In the genomic region with DNA sequence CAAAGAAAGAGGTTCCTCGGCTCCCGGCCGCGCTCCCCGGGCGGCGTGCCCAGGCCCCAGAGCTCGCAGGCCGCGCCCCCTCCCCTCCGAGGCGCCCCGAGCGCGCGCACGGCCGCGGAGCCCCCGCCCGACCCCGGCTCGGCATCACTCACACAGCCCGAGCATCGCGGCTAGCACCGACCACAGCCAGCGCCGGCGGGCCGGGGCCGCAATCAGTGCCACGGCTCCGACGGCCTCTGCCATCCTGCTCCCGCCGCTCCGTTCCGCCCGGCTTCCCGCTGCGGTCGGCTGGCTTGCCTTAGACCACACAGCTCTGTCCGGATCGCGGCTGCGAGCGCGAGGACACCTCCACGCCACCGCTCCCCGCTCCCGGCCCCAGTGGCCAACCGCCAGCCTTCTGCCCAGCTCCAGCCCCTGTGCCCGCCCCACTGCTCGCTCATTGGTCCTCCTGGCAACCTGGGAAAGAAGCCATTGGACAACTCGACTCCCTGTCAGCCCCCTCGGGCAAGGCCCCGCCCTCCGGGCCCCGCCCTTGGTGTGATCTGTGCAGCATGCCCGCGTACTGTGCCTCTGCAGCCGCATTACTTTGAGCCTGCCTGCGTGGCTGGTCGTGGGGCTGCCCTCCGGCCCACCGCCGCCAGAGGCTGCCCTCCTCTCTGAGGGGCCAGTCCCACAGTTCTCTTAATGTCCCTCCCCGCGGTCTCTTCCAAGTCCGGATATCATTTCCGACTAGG, we compare ENCODE assay signal across 8 mouse cellular contexts. TPM values are rescaled to one million over a fixed set of nuclear protein-coding genes. Genes with fewer than 3 reads are reported as not detected.
DNase-seq lines count a peak whose midpoint lies in the region; ATAC-seq and TF ChIP-seq lines count a peak whose summit lies in the region.

TSS of gene Mpzl1 (minus strand) at position 388 of the 734 bp plus-strand sequence.

- H3K9me3 ChIP-seq in G1E (replicated peaks) = no peaks in the 10 kb centered on the region
- no peaks in the 10 kb centered on the region for H3K9me3 ChIP-seq in forebrain, embryonic 16.5 days (ENCODE audit: control insufficient read depth, low read length)
- no peaks in the 10 kb centered on the region for H3K9me3 ChIP-seq in lung, embryonic 14.5 days (ENCODE audit: low read depth, low read length)

- ATAC-seq in G1E (ENCODE audit: extremely low read depth, insufficient number of reproducible peaks, low FRiP score, poor library complexity, severe bottlenecking) = peak; percentile 100
- peak; percentile 99 for ATAC-seq in forebrain, embryonic 16.5 days
- peak; percentile 98 for ATAC-seq in lung, embryonic 14.5 days (ENCODE audit: insufficient read depth)

- peak within 1 kb of the TSS; percentile 90 for H3K4me3 ChIP-seq in G1E (ENCODE audit: low read depth, low read length)
- H3K4me3 ChIP-seq in forebrain, embryonic 16.5 days (replicated peaks; ENCODE audit: low read length) = peak within 1 kb of the TSS; percentile 88
- H3K4me3 ChIP-seq in layer of hippocampus, adult 2 months = peak within 1 kb of the TSS; percentile 73
- peak within 1 kb of the TSS; percentile 81 for H3K4me3 ChIP-seq in lung, embryonic 14.5 days (ENCODE audit: low read depth, low read length)
- H3K4me3 ChIP-seq in olfactory bulb, adult 2 months (ENCODE audit: insufficient read depth, low read depth, low read length) = peak within 1 kb of the TSS; percentile 83
- peak within 1 kb of the TSS; percentile 93 for H3K4me3 ChIP-seq in thymus, adult 2 months (ENCODE audit: control insufficient read depth, insufficient read depth, low read length)

- intact Hi-C loops in heart, postnatal 36 days (cut with DNase I) = loop anchor here (2.0 kb wide), 1 partner anchor 46 kb away; no protein-coding TSS in a partner anchor

- WGBS in forebrain, embryonic 16.5 days = 0% methylated on average over 53 of the region's 73 CpGs
- WGBS in lung, embryonic 14.5 days = under 1% methylated on average over 49 of the region's 73 CpGs
- WGBS in olfactory bulb, adult 2 months = under 1% methylated on average over 71 of the region's 73 CpGs
- under 1% methylated on average over 73 of the region's 73 CpGs for WGBS in thymus, adult 2 months

- peaks cover 53% of the 10 kb centered on the region for H3K4me1 ChIP-seq in G1E (ENCODE audit: insufficient read depth, low read depth, low read length)
- H3K4me1 ChIP-seq in forebrain, embryonic 16.5 days (replicated peaks; ENCODE audit: control insufficient read depth, insufficient read depth, low read length) = peaks cover 24% of the 10 kb centered on the region
- peaks cover 24% of the 10 kb centered on the region for H3K4me1 ChIP-seq in lung, embryonic 14.5 days (ENCODE audit: insufficient read depth)
- H3K4me1 ChIP-seq in olfactory bulb, adult 2 months (ENCODE audit: control insufficient read depth, insufficient read depth, low read length) = peaks cover 6% of the 10 kb centered on the region; the same call in 1 of the 2 replicates
- peaks cover 6% of the 10 kb centered on the region; the same call in 1 of the 2 replicates for H3K4me1 ChIP-seq in thymus, adult 2 months (replicated peaks; ENCODE audit: control insufficient read depth, insufficient read depth, low read length)

- DNase-seq in G1E (ENCODE audit: low spot score) = peak; percentile 100
- peak; percentile 99 to 100 for DNase-seq in cerebellum, adult 18-20 months
- peak; percentile 97 to 98 for DNase-seq in heart, postnatal 36 days
- peak; percentile 97 to 99 for DNase-seq in layer of hippocampus, adult 2 months (ENCODE audit: low spot score in 2 of 2)
- peak; percentile 99 for DNase-seq in lung, embryonic 14.5 days
- peak; percentile 98 for DNase-seq in thymus, adult 2 months

- TF ChIP-seq POLR2A in olfactory bulb, adult 2 months (IDR thresholded peaks at IDR 0.05; ENCODE audit: insufficient read depth, low read depth, low read length) = peak; percentile 96
- TF ChIP-seq POLR2A in thymus, adult 2 months (IDR thresholded peaks at IDR 0.05; ENCODE audit: control insufficient read depth, extremely low read depth, insufficient read depth, low read length, poor library complexity) = peak; percentile 58; the same call in 1 of the 2 replicates

- no peak for TF ChIP-seq CTCF in G1E (IDR thresholded peaks at IDR 0.05; ENCODE audit: low read depth, low read length)
- no peak; the same call in 1 of the 2 replicates for TF ChIP-seq CTCF in layer of hippocampus, adult 2 months (conservative IDR thresholded peaks at IDR 0.05)
- TF ChIP-seq CTCF in lung, embryonic 14.5 days (IDR thresholded peaks at IDR 0.05; ENCODE audit: low read depth) = peak; percentile 53
- no peak for TF ChIP-seq CTCF in olfactory bulb, adult 2 months (IDR thresholded peaks at IDR 0.05; ENCODE audit: insufficient read depth, low read depth, low read length)
- no peak; the same call in 1 of the 2 replicates for TF ChIP-seq CTCF in thymus, adult 2 months (IDR thresholded peaks at IDR 0.05; ENCODE audit: borderline replicate concordance, control insufficient read depth, extremely low read depth, insufficient read depth, low read length, poor library complexity)

- peak within 1 kb of the TSS; percentile 92 for H3K9ac ChIP-seq in forebrain, embryonic 16.5 days (replicated peaks; ENCODE audit: low read depth, low read length)
- peak within 1 kb of the TSS; percentile 87 for H3K9ac ChIP-seq in lung, embryonic 14.5 days

- H3K27me3 ChIP-seq in G1E (ENCODE audit: insufficient read depth, low read length) = no peaks in the 10 kb centered on the region
- no peaks in the 10 kb centered on the region for H3K27me3 ChIP-seq in forebrain, embryonic 16.5 days (replicated peaks; ENCODE audit: control insufficient read depth, insufficient read depth, low read length)
- no peaks in the 10 kb centered on the region for H3K27me3 ChIP-seq in lung, embryonic 14.5 days (ENCODE audit: insufficient read depth, low read length)
- H3K27me3 ChIP-seq in thymus, adult 2 months (ENCODE audit: control insufficient read depth, insufficient read depth, low read length) = peaks cover 2% of the 10 kb centered on the region; the same call in 1 of the 2 replicates

- peak within 1 kb of the TSS; percentile 78 for H3K4me2 ChIP-seq in forebrain, embryonic 16.5 days (ENCODE audit: low read length)
- H3K4me2 ChIP-seq in lung, embryonic 14.5 days = peak within 1 kb of the TSS; percentile 64

- peaks cover 11% of the 10 kb centered on the region for H3K36me3 ChIP-seq in G1E (replicated peaks)
- H3K36me3 ChIP-seq in forebrain, embryonic 16.5 days (ENCODE audit: control insufficient read depth, insufficient read depth) = no peaks in the 10 kb centered on the region
- no peaks in the 10 kb centered on the region for H3K36me3 ChIP-seq in lung, embryonic 14.5 days (ENCODE audit: insufficient read depth)
- no peaks in the 10 kb centered on the region for H3K36me3 ChIP-seq in thymus, adult 2 months (ENCODE audit: control insufficient read depth, insufficient read depth, low read length)

- H3K27ac ChIP-seq in forebrain, embryonic 16.5 days (ENCODE audit: low read length) = peak within 1 kb of the TSS; percentile 97
- H3K27ac ChIP-seq in layer of hippocampus, adult 2 months = peak within 1 kb of the TSS; percentile 97
- H3K27ac ChIP-seq in lung, embryonic 14.5 days (ENCODE audit: low read depth) = peak within 1 kb of the TSS; percentile 98
- H3K27ac ChIP-seq in olfactory bulb, adult 2 months (ENCODE audit: insufficient read depth, low read depth, low read length) = peak within 1 kb of the TSS; percentile 66; the same call in 1 of the 2 replicates
- H3K27ac ChIP-seq in thymus, adult 2 months (ENCODE audit: control insufficient read depth, insufficient read depth, low read length) = no peak within 1 kb of the TSS

RNA-seq across cellular contexts. Expression of gene Mpzl1, which starts in this region (rescaled TPM):
- 34.7 and 37.2 TPM in 2 replicates for total RNA-seq in G1E (2014; fragmentation: Nextera tagmentation)
- total RNA-seq in G1E (2017) = 1.6 and 1.9 TPM in 2 replicates
- 3.4 and 4.0 TPM in 2 replicates for polyA plus RNA-seq in G1E (2012)
- polyA plus RNA-seq in forebrain, embryonic 16.5 days (2015; fragmentation: Nextera tagmentation; extraction: Ambion mirVana) = 138 and 145 TPM in 2 replicates
- 10 to 100 TPM; 14.4 to 21.4 TPM for total RNA-seq in heart, postnatal 36 days (2021)
- total RNA-seq in layer of hippocampus, adult 2 months (2021) = 10 to 100 TPM; 30.6 to 38.5 TPM
- 208 and 220 TPM in 2 replicates for polyA plus RNA-seq in lung, embryonic 14.5 days (2014; fragmentation: Nextera tagmentation; extraction: Ambion mirVana)
- not detected in 2 replicates for polyA plus RNA-seq in olfactory bulb, adult 2 months (2012; ENCODE audit: insufficient read depth, insufficient read length, low replicate concordance, missing spikeins)
- 4.6 and 5.9 TPM in 2 replicates for polyA plus RNA-seq in thymus, adult 2 months (2012; rRNA removed)

Comparison
In these comparisons a context has a peak if more than half of its experiments do, and no peak if none do; other contexts are left out.
1. RNA of gene Mpzl1 (polyA plus RNA-seq): 208 to 220 TPM in lung, embryonic 14.5 days and 138 to 145 TPM in forebrain, embryonic 16.5 days; 4.6 to 5.9 TPM in thymus, adult 2 months, 3.4 to 4.0 TPM in G1E and not detected in olfactory bulb, adult 2 months; every median in the first group is over 10 times any median in the second.
2. Peak in every context shown above with its lines, with median percentiles within 50 percentile points of each other: ATAC-seq, DNase-seq and H3K4me3 ChIP-seq.